In the genomic region with DNA sequence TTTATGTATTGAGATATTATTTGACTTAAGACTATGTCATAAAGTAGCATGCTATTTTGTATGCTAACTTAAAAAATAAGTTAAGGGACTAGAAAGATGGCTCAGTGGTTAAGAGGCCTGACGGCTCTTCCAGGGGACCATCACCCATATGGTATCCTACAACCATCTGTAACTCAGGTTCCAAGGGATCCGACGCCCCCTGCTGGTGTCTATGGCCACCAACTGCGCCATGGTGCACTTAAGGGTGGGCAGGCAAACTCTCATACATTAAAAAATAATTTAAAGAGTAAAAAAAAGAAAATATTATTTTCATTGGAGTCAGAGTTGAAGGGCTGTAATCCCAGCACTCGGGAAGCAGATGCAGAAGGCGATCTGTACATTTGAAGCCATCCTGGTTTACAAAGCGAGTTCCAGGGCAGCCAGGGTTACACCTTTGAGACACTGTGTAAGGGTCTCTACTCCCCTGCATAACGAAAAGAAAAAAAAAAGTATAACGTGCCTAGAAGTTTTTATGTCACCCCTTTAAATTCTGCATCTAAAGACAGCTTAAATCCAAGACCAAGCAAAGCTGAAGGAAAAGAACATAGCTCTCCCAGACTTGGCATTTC, we compare ENCODE assay signal across 8 mouse cellular contexts. TPM values are rescaled to one million over a fixed set of nuclear protein-coding genes. Genes with fewer than 3 reads are reported as not detected.
DNase-seq lines count a peak whose midpoint lies in the region; ATAC-seq lines count a peak whose summit lies in the region.

No protein-coding gene starts in this region.

- 18% methylated on average over 9 of the region's 9 CpGs for WGBS in hindbrain, embryonic 16.5 days

- H3K9me3 ChIP-seq in hindbrain, embryonic 16.5 days (ENCODE audit: control insufficient read depth, low read length), result no peaks in the 10 kb centered on the region

- H3K4me3 ChIP-seq in hindbrain, embryonic 16.5 days (ENCODE audit: low read length), result peak overlapping the region; percentile 88

- no peaks in the 10 kb centered on the region for H3K27me3 ChIP-seq in hindbrain, embryonic 16.5 days (replicated peaks; ENCODE audit: control insufficient read depth, insufficient read depth, low read length)

- peak overlapping the region; percentile 38 for H3K9ac ChIP-seq in hindbrain, embryonic 16.5 days (ENCODE audit: low read depth, low read length)

- peaks cover 14% of the 10 kb centered on the region for H3K4me1 ChIP-seq in hindbrain, embryonic 16.5 days (ENCODE audit: control insufficient read depth, insufficient read depth, low read depth, low read length)

- 0 out of 2 replicates have a peak overlapping the region, but pooled peaks have one; percentile 12 for H3K27ac ChIP-seq in hindbrain, embryonic 16.5 days (ENCODE audit: low read depth, low read length)

- peak; percentile 34 to 43 for DNase-seq in cerebellum, adult 18-20 months
- no peak for DNase-seq in cerebellum, postnatal 4 days (ENCODE audit: low spot score in 2 of 2)
- DNase-seq in urinary bladder, postnatal 25 days (ENCODE audit: low spot score), result peak; percentile 4
- no peak for DNase-seq in urinary bladder, adult 18-20 months (ENCODE audit: low spot score in 2 of 2)
- peak; percentile 31 for DNase-seq in mesoderm, embryonic 11.5 days (ENCODE audit: low read depth, low spot score)
- DNase-seq in frontal cortex, postnatal 36 days (ENCODE audit: low spot score in 2 of 2), result no peak
- DNase-seq in gastrocnemius, postnatal 4 days (ENCODE audit: low spot score in 2 of 2), result no peak

- peak overlapping the region; percentile 76 for H3K4me2 ChIP-seq in hindbrain, embryonic 16.5 days (ENCODE audit: low read length)

- H3K36me3 ChIP-seq in hindbrain, embryonic 16.5 days (ENCODE audit: control insufficient read depth, insufficient read depth, low read length), result no peaks in the 10 kb centered on the region

- ATAC-seq in hindbrain, embryonic 16.5 days, result peak; percentile 48

RNA-seq across cellular contexts. Expression of a gene that starts 0.4 kb away (rescaled TPM):
- polyA plus RNA-seq in hindbrain, embryonic 16.5 days (2015; fragmentation: Nextera tagmentation; extraction: Ambion mirVana), result 4.5 and 6.1 TPM in 2 replicates
- total RNA-seq in gastrocnemius, postnatal 4 days (2021), result 10 to 100 TPM; 20.3 to 20.8 TPM

Comparison
In these comparisons a context has a peak if more than half of its experiments do, and no peak if none do; other contexts are left out.
1. DNase-seq: peak in cerebellum, adult 18-20 months (2 of 2), urinary bladder, postnatal 25 days (single experiment) and mesoderm, embryonic 11.5 days (single experiment); none in cerebellum, postnatal 4 days (0 of 2), urinary bladder, adult 18-20 months (0 of 2), frontal cortex, postnatal 36 days (0 of 2) and gastrocnemius, postnatal 4 days (0 of 2).